Mouse (Mus musculus): ENCODE data around the gene Vwa3b.

Gene Vwa3b

DNA sequence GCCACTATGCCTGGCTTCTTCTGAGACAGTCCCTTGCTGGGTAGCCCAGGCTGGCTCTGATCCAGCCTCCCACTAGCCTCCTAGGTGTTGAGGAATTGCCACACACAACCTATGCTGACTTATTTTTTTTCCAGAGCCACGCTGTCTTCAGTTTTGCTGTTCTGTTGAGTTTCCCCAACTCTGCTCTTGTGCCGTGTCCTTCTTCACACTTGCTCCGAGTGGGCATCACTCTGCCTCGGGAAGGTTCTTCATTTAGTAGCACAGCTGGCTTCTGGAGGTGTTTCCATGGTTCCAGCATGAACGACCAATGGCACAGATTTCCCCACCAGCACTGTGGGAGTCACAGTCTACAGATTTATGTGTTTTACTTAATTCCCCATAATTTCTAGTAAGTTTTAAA lies 91.6 kb downstream of the Vwa3b start:
- no peak for DNase-seq (ENCODE audit: low read depth, low spot score)

DNA sequence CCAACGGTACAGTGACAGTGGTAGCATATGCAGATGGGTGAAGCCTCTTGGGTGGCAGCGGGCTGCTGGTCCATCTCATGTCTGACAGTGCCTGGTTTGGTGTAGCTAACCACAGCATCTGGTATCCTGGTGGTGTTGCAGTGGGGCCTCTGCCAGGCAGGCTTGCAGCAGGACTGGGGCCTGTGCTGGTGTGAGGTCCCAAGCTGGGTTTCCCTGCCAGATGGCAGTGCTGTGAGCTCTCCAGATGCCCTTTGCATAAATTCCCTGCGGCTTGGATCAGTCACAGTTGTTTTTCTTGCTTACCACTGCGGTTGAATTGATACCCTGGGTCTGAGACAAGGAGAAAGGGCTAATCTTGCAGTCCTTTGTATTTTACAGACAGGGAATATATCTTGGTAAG lies 95.9 kb downstream of the Vwa3b start:
- DNase-seq (ENCODE audit: low read depth, low spot score), result no peak

DNA sequence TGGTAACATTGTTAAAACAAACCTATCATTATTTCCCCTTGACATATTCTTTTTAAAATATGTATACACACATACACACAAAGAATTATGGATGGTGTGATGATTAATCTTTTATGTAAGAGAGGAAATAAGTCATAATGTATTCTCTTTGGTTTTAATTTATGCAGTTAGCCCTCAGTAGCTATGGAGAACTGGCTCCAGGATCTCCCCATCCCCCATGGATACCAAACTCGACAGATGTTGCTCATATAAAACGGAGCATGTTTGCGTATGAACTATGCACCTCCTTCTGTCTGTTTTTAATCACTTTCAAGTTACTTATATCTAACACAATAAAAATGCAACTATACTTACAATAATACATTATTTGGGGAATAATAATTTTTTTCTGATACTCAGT lies 96.4 kb downstream of the Vwa3b start:
- DNase-seq (ENCODE audit: low read depth, low spot score), result no peak

DNA sequence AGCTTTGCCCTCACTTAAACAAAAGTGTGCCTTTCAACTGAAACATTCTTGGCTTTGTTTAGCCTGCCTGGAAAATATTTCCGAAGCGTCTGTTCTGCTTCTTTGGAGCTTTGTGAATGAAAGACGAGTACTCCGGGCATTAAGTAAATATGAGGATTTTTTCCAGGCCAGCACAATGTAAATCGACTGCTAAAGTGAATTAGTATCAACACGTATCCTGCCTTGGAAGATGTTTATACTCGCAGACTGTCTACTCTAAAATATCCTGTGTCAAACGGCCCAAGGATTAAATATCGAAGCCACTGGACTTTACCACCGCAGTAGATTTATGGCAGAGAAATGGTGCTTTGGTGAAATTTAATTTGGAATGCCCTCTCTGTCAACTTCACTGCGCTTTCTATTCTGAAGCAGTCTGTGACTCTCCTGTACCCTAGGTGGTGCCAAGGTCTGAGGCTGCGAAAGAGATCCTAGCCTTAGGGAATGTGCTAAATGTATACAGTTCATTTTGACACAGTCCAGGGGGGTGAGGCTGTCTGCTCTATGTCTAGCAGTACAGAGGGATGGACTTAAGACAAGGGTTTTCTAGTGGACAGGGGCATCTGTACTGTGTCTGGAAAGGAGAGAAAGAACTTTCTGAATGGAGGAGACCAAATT lies 98.4 kb downstream of the Vwa3b start:
- no peak for DNase-seq (ENCODE audit: low read depth, low spot score)

DNA sequence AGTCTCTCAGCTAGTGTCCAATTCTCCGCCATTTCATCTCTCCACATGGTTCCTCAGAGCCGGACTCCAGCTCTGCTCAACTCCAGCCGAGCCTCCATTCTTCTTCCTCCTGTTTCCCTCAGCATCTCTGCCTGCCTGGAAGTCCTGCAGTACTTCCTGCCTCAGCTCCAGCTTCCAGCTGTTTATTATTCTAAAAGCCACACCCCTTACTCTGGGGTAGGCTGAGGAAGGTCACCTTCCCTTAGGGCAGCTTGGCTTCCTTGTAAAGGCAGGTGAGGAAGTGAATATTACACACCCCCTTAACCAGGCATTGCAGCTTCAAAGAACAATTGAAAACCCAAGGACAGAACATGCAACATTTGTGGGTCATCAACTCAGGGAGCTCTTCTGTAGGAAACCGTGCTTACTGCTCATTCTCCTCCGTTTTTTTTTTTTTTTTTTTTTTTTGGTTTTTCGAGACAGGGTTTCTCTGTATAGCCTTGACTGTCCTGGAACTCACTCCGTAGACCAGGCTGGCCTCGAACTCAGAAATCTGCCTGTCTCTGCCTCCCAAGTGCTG lies 103.7 kb downstream of the Vwa3b start:
- peak; percentile 97 for DNase-seq (ENCODE audit: low read depth, low spot score)

- DNase-seq (ENCODE audit: low read depth, low spot score), result no peak
Observed at GRCm38 (mm10) chr1:37131146-37131545, 104.8 kb downstream of the Vwa3b start.

GRCm38 (mm10) chr1:37132433-37132832 lies 106.0 kb downstream of the Vwa3b start:
- peak; percentile 33 for DNase-seq (ENCODE audit: low read depth, low spot score)

DNA sequence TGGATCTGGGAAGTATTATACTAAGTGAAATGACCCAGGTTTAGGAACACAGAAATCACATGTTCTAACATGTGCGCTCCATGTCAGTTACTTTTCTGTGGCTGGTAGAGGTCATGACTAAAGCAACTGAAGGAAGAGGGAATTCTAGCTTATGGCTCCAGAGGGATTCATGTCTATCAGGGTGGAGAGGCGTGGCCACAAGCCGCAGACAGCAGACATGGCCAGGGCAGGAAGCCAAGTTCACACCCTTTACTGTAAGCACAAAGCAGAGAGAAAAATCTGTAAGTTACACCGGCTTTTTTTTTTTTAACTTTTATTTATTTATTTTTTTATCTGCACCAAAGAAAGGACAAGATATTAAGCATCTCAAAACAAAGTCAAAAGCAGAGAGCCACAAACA lies 119.6 kb downstream of the Vwa3b start:
- DNase-seq (ENCODE audit: low read depth, low spot score), result no peak

DNA sequence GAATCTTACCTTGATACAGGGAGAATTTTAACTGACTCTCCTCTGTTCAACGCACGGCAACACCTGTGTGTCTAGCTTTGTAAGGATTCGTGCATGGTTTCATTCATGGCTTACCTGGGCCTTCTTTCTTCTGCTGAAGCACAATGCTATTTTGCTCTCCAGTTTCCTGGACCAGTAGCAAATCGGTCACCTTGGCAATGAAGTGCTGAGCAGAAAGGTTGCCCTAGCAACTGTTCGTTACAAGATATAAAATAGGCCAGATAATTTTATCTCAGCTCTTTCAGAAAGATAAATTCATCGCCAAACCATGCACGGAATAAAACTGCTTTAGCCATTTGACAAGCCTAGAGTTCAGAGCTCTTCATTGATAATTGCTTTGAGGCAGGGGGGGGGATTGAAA lies 123.5 kb downstream of the Vwa3b start:
- no peak for DNase-seq (ENCODE audit: low read depth, low spot score)

- peak; percentile 57 for DNase-seq (ENCODE audit: low read depth, low spot score)
Observed at GRCm38 (mm10) chr1:37151896-37152295, 125.5 kb downstream of the Vwa3b start.

DNA sequence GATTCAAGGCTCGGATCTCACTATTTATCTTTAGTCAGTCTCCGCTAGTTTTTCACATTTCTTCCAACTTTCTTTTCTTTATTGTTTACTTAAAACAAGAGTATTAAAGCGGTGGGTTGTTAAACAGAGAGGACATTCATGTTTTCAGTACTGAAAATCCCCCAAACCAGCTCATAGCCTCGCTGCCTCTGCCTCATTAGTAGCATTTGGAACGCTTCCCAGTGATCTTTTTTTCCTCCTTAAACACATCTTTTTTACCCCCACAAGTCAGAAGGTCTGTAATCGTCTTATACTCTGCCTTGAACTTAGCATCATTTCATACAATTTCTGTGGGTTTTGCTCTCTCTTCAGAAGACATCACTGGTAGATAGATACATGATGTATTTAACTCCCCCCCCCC lies 139.7 kb downstream of the Vwa3b start:
- DNase-seq (ENCODE audit: low read depth, low spot score), result no peak

DNA sequence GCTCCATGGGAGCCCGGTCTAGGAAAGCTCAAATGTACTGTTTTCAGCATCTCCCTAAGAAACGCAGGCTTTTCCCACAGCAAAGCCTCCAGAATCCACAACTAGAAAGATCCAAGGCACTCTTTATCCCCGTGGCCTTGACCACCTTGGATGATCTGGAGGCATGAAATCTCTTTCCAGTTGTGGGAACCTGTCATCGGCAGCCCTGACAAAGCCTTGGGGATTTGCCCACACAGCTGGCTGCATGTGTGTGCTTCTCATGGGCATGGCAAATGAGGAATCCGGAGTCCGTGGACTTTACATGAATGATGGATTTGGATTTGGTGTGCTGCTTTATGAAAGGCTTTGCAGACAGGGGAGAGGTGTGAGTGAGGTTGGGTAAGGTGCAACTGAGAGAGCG lies 141.5 kb downstream of the Vwa3b start:
- no peak for DNase-seq (ENCODE audit: low read depth, low spot score)

DNA sequence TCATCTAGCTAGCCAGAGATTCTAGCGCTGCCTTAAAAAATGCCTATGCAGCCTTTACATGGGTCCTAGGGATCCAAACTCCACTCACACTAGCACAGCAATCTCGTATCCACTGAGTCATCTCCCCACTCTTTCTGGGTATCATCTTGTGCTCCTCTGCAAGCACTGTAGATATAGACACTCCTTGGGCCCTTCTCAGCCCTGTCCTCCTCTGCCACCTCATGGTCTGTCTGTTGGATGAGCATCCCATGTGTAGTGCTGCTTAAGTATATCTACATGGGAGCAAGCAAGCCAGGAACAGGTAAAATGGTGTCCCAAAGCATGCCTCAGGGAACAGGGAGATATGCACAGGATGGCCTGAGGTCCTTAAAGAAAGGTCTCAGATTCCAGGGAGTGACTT lies 151.5 kb downstream of the Vwa3b start:
- DNase-seq (ENCODE audit: low read depth, low spot score), result no peak

- DNase-seq (ENCODE audit: low read depth, low spot score), result no peak
Observed at GRCm38 (mm10) chr1:37179852-37180251, 153.5 kb downstream of the Vwa3b start.

DNA sequence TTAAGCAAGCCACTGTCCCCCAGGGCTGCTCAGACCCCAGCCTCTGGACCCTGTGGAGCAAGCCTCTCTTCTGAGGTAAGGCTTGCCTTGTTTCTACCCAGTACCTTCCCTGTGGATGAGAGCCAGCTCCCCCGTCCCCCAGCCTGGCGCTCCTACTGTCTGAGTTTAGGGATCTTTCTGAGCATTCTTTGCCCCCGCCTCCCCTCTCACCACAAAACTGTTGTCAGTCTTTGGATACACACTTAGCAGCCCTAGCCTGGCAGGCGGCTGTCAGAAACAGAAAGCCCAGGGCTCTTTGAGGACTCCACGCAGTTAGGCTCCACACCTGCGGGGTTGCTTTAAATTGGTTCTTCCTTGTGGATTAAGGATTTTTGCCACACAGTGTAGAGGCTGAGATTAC lies 160.7 kb downstream of the Vwa3b start:
- no peak for DNase-seq (ENCODE audit: low read depth, low spot score)

DNA sequence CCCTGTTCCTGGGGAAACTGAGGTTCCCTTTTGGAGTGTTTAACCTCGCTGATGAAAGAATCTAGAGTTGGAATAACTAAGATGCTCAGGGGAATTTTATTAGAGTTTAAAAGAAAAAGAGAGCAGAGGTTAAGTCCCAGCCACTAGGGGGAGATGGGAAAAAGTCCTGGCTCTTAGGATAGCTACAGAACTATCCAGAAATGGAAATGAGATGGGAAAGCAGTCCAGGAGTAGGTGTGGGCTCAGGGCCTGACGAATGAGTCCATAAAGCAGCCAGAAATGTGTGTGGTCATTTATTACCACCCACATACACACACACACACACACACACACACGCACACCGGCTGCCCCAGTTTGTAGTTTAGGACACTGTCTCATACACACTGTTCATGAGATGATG lies 168.2 kb downstream of the Vwa3b start:
- peak; percentile 54 for DNase-seq (ENCODE audit: low read depth, low spot score)

- DNase-seq (ENCODE audit: low read depth, low spot score), result no peak
Observed at GRCm38 (mm10) chr1:37201406-37201805, 175.0 kb downstream of the Vwa3b start.

DNA sequence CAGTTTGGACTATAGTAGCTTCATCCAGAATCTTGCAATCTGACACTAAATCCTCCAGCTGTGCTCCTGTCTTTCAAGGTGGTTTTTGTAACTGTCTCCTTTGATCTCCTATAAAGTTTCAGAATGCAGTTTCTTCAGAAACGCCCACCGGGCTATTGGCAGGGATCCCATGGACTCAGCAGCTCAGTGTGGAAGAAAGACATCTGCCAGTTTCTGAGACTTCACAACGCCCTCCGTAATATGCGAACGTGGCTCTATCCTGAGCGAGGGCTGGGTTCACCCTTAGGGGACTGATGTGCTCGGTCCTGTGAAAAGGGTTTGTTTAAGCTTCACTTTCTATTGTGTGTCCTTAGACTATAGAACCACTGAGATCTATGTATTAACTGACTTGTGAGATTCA lies 181.3 kb downstream of the Vwa3b start:
- no peak for DNase-seq (ENCODE audit: low read depth, low spot score)

GRCm38 (mm10) chr1:37212375-37212774 lies 186.0 kb downstream of the Vwa3b start:
- DNase-seq (ENCODE audit: low read depth, low spot score), result peak; percentile 93

DNA sequence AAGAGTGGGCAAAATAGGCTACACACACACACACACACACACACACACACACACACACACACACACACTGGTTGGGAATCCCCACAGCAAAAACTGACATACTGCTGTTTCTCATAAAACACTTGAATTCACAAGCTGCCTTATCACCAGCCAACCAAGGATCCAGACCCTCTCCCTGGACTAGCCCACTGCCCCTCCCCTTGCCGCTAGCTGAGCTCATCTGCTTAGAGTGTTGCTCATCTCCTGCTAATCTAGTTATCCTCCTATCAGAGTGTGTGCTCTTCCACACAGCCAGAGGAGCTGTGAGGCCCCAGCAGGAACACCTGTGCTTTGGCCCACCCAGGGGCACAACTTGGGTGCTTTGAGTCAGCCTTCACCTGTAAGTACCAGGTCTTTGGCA lies 187.7 kb downstream of the Vwa3b start, which contains the start of gene Cnga3:
Gene Cnga3 (plus strand): TSS at position 291 of the 400 bp plus-strand sequence.
- DNase-seq (ENCODE audit: low read depth, low spot score), result no peak

DNA sequence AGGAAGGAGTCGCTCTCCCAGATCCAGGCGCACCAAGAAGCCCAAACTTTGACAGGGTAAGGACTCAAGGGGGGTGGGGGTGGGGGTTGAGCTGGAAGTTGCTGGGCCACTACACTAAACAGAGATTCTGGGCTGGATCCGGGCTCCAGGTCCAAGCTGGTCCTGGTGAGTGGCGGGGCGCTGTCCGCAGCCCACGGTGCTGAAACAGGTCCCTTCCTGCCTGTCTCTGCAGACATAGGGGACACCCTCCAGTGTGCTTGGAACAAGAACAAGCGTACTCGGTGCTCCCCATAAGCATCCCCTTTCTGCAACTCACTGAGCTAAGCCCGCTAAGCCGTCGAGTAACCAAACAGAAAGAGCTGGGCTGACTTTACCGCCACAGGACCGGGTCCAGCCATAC lies 192.0 kb downstream of the Vwa3b start:
- peak; percentile 37 for DNase-seq (ENCODE audit: low read depth, low spot score)

GRCm38 (mm10) chr1:37219593-37219992 lies 193.2 kb downstream of the Vwa3b start:
- DNase-seq (ENCODE audit: low read depth, low spot score), result no peak

DNA sequence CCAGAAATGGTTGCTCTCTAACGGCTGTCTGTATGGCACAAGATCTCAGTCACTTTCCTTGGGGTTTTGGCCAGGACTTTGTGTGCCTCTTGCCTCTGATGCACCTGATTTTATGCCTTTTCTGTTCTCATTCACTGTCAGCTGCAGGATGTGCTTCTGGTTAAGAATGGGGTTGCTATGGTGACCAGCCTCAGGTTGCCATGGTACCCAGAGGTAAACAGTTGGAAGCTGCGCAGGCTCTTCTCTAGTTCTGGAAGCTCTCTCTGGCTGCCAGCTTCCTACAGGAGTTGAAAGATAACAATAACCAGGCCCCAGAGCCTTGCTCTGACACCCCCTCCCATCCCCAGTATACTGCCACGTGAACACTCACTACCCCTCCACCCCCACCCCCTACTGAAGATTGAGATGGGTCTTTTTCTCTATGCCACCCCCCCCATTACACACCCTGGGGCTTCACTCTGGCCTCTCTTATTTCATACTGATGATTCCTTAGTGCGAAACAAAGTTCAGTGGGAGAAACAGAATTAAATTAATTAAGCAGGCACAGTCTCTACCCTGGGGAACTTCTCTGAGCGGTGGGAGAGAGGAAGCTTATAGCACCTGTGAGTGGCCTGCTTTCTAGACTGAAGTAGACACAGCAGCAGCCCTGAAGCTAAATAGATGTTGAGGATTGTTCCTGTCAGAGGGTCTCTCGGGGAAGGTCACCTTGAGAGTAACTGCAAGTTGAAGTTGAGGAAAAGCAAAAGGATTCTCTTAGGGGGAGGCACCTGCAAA lies 193.9 kb downstream of the Vwa3b start:
- peak; percentile 86 for DNase-seq (ENCODE audit: low read depth, low spot score)

Data from R1 (cell line).